Mouse (Mus musculus): ENCODE measurements around the gene Capn15.

Capn15 gene

GRCm38 (mm10) chr17:25993489-25993888 lies 7.9 kb upstream of the Capn15 start:
- no peak for DNase-seq (ENCODE audit: low read depth, low spot score)

DNA sequence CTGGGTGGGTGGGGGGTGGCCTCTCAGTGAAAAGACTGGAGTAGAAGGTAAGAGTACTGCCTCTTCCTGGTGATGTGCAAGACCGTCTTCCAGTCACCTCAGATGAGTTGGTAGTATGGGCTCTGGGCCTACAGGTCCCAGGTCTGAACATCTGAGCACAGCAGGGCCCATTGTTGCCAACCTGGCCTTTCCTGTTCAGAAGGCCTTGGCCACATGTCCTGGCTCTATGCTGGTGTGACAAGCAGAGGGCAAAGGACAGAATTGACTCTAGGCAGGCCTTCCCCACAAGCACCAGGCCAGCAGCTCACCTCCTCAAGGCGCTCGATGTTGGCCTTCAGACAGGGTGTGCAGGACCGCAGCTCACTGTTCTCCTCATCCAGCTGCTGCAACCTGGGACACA lies 6.7 kb upstream of the Capn15 start:
- DNase-seq (ENCODE audit: low read depth, low spot score) = no peak

- no peak for DNase-seq (ENCODE audit: low read depth, low spot score)
Measured at GRCm38 (mm10) chr17:25990331-25990730, 4.7 kb upstream of the Capn15 start.

- no peak for DNase-seq (ENCODE audit: low read depth, low spot score)
Measured at GRCm38 (mm10) chr17:25984556-25985305, 865 bp downstream of the Capn15 start.

GRCm38 (mm10) chr17:25984066-25984465 lies 1.5 kb downstream of the Capn15 start:
- no peak for DNase-seq (ENCODE audit: low read depth, low spot score)

DNA sequence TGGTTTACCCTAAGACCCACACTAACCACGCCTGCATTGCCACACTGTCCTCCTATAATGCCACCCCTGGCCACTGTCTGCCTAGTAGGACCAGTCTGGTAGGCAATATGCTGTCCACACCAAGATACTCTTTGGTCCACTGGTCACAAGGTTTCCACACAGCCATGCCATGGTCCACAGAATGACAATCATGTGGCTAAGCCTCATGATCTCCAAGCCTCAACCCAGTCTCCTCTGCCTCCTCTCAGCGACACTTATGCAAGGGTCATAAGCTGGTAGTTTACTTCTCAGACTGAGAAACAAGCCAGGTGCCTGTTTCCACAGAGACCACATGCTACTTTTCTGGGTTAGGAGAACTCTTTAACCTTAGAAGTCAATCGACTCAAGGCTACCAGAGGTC lies 2.7 kb downstream of the Capn15 start:
- DNase-seq (ENCODE audit: low read depth, low spot score) = no peak

DNA sequence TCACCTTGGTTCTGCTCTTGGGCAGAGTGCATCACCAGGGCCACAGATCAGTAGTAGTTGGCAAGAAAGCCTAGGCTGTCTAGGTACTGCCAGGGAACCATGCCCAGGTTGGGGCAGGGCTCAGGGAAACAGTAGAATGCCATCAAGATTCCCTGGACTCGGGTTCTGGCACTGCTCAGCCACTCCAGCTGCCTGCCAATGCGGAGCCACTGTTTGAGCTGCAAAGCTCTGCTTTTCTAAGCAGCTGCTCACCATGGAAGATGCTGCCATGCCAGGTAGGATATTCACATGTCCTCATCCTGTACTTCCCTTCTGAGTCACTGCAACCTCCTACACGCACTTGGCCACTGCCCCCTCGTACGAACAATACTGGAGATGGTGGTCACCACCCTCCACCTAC lies 4.7 kb downstream of the Capn15 start:
- DNase-seq (ENCODE audit: low read depth, low spot score) = no peak

DNA sequence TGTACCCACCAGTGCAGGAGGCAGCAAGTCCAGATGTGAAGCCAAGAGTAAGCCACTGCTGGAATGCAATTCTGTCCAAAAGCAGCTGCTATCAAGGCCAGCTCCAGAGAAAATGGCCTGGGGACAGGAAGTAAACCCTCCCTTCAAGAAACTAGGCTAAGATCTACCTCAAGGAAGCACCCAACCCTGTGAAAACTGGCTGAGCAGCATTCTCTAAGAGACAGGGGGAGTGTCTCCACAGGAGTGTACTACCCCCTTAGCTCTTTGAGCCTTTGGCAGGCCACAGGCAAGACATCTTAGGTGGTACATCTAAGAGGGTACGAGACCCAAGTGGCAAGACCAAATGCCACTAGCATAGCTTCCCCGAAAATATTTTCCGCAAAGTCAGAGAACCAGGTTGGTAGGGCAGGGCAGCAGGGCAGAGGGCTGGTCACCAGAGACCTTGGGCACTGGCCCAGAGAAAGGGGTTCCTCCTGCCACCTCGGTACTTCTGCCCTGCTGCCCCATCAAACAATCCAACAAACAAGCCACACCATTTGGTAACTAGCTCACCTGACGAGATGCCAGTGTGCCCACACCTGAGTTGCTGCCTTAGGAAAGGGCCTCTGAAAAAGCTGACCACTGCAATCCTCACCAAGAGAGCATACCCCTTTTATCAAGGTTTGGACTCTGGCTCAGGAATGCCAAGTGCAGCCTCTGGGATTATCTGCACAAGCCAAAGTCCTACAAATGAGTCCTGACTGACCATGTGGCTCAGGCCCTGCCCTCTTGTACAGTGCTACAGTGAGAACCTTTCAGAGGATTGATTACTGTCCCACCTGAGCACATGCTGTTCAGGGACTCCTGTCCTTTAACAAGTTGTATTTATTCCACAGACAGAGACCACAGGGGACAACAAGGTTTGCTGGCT lies 5.5 kb downstream of the Capn15 start:
- DNase-seq (ENCODE audit: low read depth, low spot score) = no peak

DNA sequence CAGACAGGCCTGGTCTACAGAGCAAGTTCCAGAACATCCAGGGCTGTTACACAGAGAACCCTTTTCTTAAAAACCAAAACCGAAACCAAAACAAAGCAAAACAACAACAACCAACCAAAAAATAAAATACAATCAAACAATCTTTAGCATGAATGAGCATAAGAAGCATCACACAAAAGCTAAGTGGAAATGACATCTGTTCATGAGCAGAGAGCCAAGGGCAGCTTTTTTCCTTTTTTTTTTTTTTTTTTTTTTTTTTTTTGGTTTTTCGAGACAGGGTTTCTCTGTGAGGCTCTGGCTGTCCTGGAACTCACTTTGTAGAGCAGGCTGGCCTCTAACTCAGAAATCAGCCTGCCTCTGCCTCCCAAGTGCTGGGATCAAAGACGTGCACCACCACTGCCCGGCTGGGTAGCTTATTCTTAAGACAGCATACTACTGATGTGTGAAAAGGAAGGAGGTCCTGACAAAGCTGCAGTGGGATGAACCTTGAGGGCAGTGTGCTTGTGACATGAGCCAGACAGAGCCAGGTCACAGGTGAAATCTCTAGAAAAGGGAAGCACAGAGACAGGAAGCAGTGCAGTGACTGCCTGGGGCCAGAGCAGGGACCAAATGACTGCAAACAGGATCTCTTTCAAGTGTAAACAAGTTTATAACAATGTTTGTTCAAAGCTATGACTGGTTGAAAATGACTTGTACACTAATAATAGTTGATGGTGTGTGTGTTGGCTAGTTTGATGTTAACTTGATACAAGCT lies 14.5 kb downstream of the Capn15 start:
- no peak for DNase-seq (ENCODE audit: low read depth, low spot score)

GRCm38 (mm10) chr17:25970448-25970847 lies 15.1 kb downstream of the Capn15 start:
- no peak for DNase-seq (ENCODE audit: low read depth, low spot score)

DNA sequence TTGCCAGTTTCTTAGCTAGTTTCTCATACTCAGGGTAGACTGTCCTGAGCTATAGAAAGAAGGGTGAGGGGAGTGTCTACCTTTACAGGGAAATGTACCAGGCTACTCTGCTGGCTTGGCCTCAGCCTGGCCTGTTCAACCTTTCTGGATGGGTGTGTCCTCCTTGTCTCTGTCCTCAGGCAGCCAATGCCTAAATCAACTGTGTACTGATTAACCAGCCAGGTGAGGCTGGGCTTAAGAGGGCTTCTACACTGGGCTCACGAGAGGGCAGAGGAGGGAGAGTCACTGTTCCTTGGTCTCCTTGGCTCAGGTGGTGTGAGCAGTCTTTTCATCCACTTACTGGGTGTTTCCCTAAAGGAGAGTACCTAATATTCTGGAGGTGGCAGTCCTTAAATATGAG lies 17.4 kb downstream of the Capn15 start:
- no peak for DNase-seq (ENCODE audit: low read depth, low spot score)

DNA sequence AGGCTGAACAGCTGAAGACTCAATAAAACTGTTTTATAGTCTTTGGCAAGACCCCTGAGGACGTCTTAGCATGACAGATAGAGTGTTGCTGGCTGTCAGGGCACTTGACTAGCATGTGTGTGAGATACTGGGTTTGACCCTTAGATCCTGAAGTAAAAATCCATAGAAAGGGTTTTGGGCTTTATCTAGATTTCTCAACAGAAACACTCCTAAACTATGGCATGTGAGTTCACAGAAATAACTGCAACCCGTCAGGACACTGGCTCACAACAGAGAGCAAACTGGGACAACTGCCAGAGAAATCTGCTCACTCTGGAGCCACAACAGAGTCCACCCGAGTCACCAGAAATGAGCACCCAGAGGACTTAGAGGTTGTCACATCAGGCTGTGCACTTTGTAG lies 17.9 kb downstream of the Capn15 start:
- no peak for DNase-seq (ENCODE audit: low read depth, low spot score)

DNA sequence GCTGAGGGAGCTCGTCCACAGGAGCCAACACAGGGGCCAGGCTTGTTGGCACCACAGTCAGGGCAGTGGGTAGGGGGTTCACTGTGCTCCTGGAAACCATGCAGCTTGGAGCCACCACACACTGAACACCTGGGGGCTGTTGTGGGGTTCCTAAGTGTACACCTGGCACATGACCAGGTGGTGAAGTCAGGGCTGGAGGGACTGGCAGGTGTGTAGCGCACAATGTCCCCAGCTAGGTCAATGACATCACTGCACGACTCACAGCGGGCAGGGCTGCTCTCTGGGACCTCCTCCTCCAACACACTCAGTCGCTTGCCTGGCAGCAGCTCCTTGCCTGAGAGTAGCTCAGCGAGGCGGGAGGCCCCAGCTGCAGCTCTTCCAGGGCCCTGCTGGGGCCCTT lies 21.3 kb downstream of the Capn15 start:
- DNase-seq (ENCODE audit: low read depth, low spot score) = no peak

- no peak for DNase-seq (ENCODE audit: low read depth, low spot score)
Measured at GRCm38 (mm10) chr17:25962413-25962905, 23.1 kb downstream of the Capn15 start.

- no peak for DNase-seq (ENCODE audit: low read depth, low spot score)
Measured at GRCm38 (mm10) chr17:25961566-25961965, 24.0 kb downstream of the Capn15 start.

DNA sequence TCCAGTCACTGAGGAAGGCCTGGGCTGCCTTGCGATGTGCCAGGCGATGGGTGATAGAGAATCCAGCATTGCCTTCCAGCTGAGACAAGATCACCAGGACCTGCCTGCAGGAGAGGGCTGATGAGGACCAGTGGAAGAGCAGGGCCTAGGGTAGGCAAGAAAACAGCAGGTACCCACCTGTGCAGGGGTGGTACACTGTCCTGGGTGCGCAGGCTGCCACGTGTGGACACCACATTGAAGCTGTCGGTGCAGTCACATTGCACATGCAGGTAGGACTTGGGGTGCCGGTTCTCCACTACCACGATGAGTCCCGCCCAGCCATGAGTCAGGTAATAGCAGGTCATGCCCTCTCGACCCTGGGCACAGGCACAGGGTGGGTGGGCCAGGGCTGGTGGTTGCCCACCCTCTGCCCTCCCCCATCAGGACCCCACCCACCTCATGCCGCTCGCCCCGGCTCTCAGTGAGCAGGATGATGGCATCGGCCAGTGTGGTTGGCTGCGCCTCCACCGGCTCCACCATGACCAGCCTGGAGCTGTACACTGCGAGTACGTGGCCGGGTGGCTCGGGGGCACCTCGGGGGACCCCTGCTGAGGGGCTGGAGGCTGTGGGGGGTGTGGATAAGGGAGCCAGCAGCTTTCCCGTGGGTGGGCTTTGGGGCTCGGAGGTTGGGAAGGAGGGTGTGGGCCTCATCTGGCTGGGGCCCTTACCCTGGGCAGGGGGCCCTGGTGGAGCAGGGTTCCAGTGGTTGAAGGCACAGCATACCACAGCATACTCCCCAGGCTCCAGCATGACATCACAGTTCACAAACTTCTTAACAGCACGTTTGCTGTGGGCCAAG lies 25.7 kb downstream of the Capn15 start:
- no peak for DNase-seq (ENCODE audit: low read depth, low spot score)

GRCm38 (mm10) chr17:25958771-25959494 lies 26.7 kb downstream of the Capn15 start:
- DNase-seq (ENCODE audit: low read depth, low spot score) = no peak

DNA sequence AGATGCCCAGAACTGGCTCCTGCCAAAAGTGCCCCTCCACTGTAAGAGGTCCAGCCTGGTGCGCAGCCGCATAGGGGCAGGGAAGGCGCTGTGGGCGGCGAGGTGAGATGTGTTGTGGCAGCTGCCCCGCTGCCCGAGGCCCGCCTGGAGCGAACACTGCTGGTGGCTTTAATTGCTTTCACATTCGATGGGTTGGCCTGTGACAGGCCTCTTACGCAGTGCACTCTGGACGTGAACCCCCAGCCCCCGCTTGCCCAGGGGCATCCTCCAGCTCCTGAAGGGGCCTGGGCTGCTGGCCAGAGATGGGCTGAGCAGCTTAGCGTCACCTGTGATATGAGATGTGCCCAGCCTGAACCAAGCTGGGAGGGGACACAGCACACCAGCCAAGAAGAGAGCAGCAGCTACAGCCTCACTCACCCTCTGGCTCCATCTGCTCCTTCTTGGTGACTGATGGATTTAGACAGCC lies 28.0 kb downstream of the Capn15 start:
- DNase-seq (ENCODE audit: low read depth, low spot score) = no peak

- no peak for DNase-seq (ENCODE audit: low read depth, low spot score)
Measured at GRCm38 (mm10) chr17:25956631-25957030, 29.0 kb downstream of the Capn15 start.

- DNase-seq (ENCODE audit: low read depth, low spot score) = no peak
Measured at GRCm38 (mm10) chr17:25956201-25956600, 29.4 kb downstream of the Capn15 start.

Data from brain, embryonic 18.5 days (tissue).